Mouse (Mus musculus) v-Abl transformed pro-B cells (cell line): ENCODE results near the gene Kat8.
"Not testable (repeated sequence)": the region's sequence is repeated elsewhere in the genome, so short reads cannot be mapped to it uniquely, and the experiment has no call there.

Experiments used
- in situ Hi-C, 2 experiments: fragments of 400-800 bp; cut with MboI; formaldehyde crosslinking; loops; one replicate each; pipeline ENCODE4 v1.15.1; 2025; ENCODE audit not compliant: unreplicated experiment in 2 of 2

Gene Kat8

GRCm38 (mm10) chr7:127912190-127912871, at the start of gene Kat8:
Kat8 (plus strand) TSS chr7:127912516.
- in situ Hi-C loops: no loop called here

DNA sequence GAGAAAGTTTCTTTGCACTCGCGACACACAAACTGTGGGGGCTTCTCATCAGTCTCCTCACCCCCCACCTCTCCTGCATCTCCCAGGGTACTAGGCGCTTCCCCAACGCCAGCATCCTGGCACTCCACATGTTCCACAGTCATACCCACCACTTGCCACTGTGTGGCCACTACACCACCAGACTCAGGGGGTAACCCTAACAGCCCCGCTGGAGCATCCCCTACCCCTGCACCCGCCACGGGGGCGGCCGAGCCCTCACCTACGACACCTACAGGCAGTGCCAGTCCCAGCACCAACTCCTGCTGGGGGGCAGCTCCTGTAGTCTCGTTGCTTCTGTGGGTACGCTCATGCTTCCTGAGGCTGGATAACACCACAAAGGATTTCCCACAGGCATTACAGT, 45.9 kb upstream of the Kat8 start:
- in situ Hi-C loops: no loop called here

- in situ Hi-C loops: no loop called here
Observed at GRCm38 (mm10) chr7:127867641-127868040, 44.7 kb upstream of the Kat8 start.

DNA sequence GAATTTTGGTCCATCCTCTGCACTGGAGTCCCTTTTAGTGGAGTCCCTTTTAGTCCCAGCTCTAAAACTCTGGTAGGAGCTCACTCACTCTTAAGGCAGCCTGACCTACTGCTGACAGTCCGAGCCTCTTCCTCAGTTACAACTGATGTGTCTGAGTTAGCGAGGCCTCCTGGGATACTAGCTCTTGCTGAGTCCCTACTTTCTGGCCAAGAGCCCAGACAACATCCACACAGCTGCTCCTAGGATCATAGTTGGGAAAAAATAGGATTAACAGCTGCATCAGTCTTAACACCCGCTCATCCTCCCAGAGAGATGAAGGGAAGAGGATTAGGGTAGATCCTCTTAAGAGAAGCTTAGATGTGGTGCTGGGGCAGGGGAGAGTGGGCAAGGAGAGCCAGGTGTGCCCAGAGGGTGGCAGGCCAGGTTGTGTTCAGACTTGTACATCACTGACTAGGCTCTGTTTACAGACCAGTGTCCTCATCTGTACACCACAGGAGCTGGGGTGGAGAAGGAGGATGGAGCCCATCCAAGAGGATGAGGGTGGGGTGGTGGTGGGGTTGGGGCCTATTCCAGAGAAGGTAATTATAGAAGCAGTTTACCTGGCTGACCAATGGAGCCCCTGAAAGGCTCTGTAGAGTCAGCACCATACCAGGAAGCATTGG, 43.0 kb upstream of the Kat8 start:
- in situ Hi-C loops: no loop called here

DNA sequence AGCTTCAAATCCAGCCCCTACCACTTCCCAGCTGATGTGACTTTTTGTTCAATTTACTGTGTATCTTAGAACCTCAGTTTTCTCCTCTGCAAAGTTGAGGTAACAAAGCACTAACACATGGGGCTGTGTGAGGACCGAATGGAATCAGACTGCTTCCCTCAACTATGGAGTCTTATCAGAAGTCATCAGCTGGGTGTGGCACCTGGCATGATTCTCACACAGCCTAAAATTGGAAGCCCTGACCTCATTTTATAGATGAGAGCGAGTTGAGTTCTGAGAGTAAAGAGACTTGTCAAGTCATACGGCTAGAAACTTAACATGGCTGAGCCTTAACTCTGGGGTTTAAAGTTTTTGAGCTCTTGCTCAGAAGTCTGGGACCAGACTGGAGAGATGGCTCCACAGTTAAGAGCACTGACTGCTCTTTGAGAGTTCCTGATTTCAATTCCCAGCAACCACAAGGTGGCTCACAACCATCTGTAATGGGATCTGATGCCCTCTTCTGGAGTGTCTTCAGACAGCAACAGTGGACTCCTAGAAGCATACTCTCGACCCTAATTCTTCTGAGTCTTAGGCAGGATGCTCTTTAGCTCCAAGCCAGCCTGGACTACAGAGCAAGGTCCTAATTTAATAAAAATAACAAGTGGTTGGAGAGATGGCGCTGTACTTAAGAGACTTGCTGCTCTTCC, 42.0 kb upstream of the Kat8 start:
- in situ Hi-C loops: no loop called here

DNA sequence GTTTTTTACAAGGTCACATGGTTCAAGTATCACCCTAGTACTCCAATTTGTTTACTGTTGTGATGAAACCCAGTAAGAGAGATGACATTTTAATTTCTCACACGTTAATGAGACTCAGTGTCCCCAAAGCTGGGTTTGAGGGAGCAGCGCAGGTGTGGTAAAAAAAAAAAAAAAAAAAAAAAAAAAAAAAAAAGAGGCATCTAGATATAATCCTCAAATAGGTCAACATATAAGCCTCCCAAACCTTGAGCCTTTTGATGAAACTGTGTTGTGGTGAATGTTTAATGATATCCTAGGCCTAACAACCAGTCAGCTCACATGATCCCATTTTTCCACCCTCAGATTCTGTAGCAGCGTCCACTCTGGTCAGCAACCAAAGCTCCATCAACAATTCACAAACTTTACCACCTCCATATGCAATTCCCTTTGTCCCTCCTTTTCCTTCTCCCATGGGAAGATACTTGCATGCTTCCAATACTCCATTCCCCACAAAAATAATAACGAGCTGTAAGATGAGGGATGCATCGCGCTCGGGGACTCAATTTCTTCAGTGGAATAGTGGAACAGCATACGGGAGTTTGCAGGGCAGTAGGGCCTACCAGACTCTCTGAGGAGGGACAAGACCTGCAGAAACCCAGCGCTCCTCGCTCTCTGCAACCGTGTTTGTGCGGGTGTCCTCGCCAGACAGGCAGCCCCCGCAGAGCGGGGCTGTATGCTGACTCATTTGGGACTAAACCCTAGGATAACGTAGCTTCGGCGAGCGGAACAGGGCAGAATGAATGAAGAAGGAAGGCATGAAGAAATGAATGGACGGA, 37.3 kb upstream of the Kat8 start:
- in situ Hi-C loops: no loop called here

- in situ Hi-C loops: no loop called here
Observed at GRCm38 (mm10) chr7:127875627-127876001, 36.7 kb upstream of the Kat8 start.

DNA sequence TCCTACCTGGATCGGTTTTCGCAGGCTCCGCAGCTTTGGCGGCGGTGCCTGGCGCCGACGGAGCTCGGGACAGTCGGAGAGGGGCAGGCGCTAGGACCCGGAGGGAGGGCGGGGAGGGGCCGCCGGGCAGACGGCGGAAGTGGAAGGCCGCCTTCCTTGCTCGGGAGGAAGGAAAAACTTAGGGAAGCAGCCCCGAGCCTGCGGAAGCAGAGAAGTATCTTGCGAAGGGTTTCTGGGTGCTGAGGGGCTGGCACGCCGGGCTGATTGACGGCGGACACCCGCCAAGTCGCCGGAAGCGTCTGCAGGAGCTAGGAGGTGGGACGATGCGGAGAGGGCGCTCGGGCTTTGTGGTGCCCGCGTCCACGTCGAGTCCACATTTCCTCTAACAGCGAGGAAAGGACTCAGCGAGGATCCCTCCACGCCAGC, 36.3 kb upstream of the Kat8 start, which contains the start of gene Zfp646:
Gene Zfp646 (plus strand): TSS at position 181 of the 426 bp plus-strand sequence.
- in situ Hi-C loops: no loop called here

GRCm38 (mm10) chr7:127876467-127877348, 35.6 kb upstream of the Kat8 start, which contains the start of gene Zfp668:
Zfp668 (minus strand) TSS chr7:127876828.
- in situ Hi-C loops: no loop called here

- in situ Hi-C loops: no loop called here
Observed at GRCm38 (mm10) chr7:127879301-127879700, 33.0 kb upstream of the Kat8 start.

GRCm38 (mm10) chr7:127880431-127880830, 31.9 kb upstream of the Kat8 start:
- in situ Hi-C loops: no loop called here

DNA sequence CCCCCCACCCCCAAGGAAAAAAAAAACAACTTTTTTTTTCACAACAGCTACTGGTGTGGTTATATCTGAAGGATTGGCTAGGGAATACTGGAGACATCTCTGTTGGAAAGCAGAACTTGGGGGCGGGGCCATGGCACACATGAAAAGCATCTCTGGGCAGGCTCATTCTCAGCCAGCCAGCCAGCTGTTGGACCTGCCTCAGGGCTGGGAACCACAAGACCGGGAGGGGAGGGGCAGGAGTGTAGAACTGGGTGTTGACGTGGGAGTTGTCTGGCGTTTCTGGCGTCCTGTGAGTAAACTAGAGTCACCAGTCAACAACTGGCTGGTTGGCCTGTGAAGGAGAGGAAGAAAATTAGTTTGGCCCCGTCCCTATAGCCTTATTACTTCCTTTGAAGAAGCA, 26.4 kb upstream of the Kat8 start:
- in situ Hi-C loops: no loop called here

DNA sequence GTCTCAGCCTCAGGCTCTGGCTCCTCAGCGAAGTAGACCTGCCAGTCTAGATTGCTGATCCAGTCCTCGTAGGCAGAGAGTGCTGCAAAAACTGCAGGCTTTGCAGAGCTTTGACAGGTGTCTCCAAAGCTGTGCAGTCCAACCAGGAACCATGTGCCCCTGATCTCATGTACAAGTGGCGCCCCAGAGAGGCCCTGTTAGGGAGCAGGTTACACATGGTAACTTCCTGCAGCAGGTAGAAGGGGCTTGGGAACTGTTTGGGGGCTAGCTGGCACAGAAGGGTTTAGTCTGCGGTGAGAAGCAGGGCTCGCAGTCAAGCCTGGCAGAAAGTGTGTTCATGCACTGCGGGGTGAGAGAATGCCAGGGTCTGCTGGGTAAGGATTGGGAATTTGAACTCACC, 25.8 kb upstream of the Kat8 start:
- in situ Hi-C loops: no loop called here

DNA sequence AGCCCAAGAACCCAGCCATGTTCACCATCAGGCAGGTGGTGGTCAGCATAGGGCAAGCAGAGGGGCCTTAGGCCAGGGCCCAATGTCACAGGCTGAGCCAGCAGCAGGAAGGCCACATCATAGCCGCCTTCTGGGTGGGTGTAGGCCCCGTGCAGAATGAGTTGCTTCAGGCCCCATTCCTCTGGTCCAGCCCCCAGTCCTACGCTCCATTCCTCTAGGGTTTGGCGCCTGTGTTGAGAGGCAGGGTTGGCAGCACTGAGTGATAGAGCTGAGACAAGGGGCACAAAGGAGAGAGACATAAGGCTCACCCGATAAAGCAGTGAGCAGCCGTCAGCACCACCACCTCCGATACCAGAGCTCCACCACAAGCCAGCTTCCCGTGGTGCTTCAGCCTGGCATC, 25.1 kb upstream of the Kat8 start:
- in situ Hi-C loops: no loop called here

GRCm38 (mm10) chr7:127887781-127888180, 24.5 kb upstream of the Kat8 start:
- in situ Hi-C loops: no loop called here

DNA sequence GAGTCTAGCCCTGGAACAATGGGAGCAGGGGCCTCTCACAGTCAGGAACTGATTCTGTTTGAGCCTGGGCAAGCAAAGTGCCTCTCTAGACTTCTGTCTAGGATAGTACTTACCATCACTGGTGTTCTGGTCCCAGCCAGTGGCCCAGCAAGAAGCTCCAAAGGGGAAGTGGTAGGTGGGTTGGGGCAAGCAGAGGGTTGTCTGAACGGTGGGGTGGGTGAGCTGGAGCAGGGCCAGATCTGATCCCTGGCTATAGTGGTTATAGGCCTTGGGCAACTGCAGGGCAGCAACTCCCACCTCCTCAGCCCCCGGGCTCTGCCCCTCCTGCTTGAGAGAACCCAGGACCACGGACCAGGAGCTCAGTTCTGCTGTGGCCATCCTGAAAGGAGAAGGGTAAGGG, 23.5 kb upstream of the Kat8 start:
- in situ Hi-C loops: no loop called here

GRCm38 (mm10) chr7:127890798-127891197, 21.5 kb upstream of the Kat8 start, which contains the start of gene Prss53:
Prss53 (minus strand) TSS chr7:127890970.
- in situ Hi-C loops: no loop called here

- in situ Hi-C loops: no loop called here
Observed at GRCm38 (mm10) chr7:127894480-127894879, 17.8 kb upstream of the Kat8 start.

- in situ Hi-C loops: no loop called here
Observed at GRCm38 (mm10) chr7:127895442-127895841, 16.9 kb upstream of the Kat8 start, which contains the start of the genes Gm21974 and Vkorc1. Gm21974 (minus strand) TSS chr7:127895454. Vkorc1 (minus strand) TSS chr7:127895617.

DNA sequence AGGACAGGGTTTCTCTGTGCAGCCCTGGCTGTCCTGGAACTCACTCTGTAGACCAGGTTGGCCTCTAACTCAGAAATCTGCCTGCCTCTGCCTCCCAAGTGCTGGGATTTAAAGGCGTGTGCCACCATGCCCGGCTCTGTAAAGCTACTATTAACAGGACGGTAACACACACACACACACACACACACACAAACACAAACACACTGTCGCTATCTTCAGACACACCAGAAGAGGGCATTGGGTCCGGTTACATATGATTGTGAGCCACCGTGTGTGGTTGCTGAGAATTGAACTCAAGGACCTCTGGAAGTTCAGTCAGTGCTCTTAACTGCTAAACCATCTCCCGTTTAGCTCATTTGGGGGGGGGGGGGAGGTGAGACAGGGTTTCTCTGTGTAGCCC, 16.4 kb upstream of the Kat8 start:
- in situ Hi-C loops: not testable (repeated sequence)
